Mouse (Mus musculus) heart, postnatal 0 days (tissue): Measurements from ENCODE around the gene Gipc3.
A peak's percentile ranks its signal among the peaks of the same experiment; 100 is the strongest.

Source experiments
- CTCF ChIP-seq: IDR thresholded peaks from 2 replicates; pipeline ENCODE4 v1.5.1; 2016; ENCODE audit warnings: antibody characterized with exemption, control low read depth, low read depth
- EP300 ChIP-seq: IDR thresholded peaks from 2 replicates; pipeline ENCODE4 v1.6.1; 2016; ENCODE audit warnings: antibody characterized with exemption, low read depth

DNA sequence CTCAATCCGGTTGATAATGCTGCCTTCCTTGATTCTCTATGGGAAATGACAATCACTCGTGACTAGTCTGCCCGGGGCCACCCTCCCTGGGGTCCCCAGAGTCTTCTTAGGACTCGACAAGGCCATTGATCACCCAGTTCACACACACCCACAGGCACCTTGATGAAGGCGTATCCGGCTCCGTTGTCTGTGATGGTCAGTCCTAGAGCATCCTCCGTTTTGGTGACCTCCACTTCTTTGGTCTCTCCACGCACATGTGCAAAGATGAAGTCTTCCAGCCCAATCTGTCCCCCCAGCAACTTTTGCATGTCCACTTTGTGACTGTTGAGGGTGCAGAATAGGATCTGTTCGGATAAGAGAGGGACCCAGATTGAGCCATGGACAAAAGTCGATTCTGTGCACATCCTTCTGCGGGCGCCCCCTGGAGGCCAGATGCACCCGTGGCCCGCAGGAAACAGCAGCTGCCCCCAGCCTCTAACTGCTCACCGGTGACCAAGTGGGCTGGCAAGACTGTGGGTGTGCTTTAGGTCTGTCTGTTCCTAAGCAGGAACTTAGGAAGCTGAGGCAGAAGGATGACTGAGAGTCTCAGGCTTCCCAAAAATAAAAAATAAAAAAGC, 1.6 kb downstream of the Gipc3 start:
- no peak for TF ChIP-seq EP300
- peak; percentile 70 for TF ChIP-seq CTCF
